Mouse (Mus musculus) naive thymus-derived CD4-positive, alpha-beta T cell, adult 2 months (primary cell): ENCODE data around the gene Camp.
A peak's percentile ranks its signal among the peaks of the same experiment; 100 is the strongest.
"Not testable (repeated sequence)": the region's sequence is repeated elsewhere in the genome, so short reads cannot be mapped to it uniquely, and the experiment has no call there.

Source experiments
- DNase-seq: peaks from one replicate; pipeline ENCODE4 v3.0.0-alpha.2; 2011; ENCODE audit warnings: low read depth

The Camp gene

GRCm38 (mm10) chr9:109850099-109850498 lies 682 bp upstream of the Camp start:
- no peak for DNase-seq

DNA sequence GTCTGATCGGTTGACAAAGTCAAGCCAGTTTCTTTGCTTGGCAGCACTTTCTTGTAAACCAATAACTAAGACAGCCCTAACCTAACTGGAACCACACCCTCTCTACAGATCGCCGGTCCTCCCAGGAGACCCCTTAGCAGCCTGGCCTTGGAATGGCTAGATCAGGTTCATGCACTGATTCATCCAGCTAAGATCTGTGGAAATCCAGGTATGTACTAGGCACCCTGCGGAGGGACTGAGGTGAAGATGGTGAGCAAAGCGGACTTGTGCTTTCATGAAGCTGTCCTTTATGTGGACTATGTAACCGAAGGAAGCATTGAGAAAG lies 16.4 kb downstream of the Camp start:
- DNase-seq = no peak

- peak; percentile 90 for DNase-seq
Observed at GRCm38 (mm10) chr9:109832391-109833087, 16.9 kb downstream of the Camp start, which contains the start of gene Nme6. TSS of gene Nme6 (plus strand) at chr9:109832749.

DNA sequence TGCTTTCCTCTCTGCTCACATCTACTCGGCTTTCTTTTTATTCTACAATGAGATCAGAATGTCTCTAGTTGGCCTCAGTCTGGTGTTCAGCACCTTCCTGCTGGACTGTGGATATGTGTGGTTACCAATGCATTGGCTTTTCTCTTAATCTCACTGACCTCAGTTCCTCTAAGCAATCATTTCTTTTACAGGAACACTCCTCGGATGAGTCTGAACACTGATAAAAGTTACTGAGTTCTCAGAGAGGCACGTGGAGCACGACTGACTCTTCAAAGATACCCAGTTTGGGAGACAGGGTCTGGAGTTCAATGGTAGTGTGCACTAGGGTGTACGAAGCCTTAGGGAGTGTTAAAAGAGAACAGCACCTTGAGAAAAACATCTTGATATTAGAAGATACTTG lies 23.2 kb downstream of the Camp start:
- no peak for DNase-seq

DNA sequence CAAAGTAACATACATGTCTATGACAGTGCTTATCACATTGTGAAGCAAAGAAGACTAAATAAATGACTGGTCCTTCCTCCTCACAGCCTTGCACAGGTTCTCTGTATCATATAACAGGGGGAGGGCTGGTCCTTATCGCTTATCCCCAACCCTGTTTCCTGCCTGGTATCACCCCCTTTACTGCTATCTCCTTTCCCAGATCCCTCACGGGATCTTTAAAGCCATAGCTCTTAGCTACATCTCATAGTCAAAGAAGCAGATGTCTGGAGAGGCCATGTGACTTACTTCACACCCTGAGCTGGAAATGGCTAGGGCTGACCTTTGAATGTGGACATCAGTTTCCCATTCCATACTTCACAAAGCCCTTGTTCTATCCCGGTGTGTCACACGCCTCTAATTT lies 23.7 kb downstream of the Camp start:
- DNase-seq = no peak

- DNase-seq = no peak
Observed at GRCm38 (mm10) chr9:109816341-109816740, 33.1 kb downstream of the Camp start.

- DNase-seq = no peak
Observed at GRCm38 (mm10) chr9:109813424-109813823, 36.0 kb downstream of the Camp start.

- no peak for DNase-seq
Observed at GRCm38 (mm10) chr9:109811980-109812379, 37.4 kb downstream of the Camp start, which contains the start of gene Spink8. TSS of gene Spink8 (plus strand) at chr9:109812280.

- no peak for DNase-seq
Observed at GRCm38 (mm10) chr9:109807898-109808297, 41.5 kb downstream of the Camp start.

DNA sequence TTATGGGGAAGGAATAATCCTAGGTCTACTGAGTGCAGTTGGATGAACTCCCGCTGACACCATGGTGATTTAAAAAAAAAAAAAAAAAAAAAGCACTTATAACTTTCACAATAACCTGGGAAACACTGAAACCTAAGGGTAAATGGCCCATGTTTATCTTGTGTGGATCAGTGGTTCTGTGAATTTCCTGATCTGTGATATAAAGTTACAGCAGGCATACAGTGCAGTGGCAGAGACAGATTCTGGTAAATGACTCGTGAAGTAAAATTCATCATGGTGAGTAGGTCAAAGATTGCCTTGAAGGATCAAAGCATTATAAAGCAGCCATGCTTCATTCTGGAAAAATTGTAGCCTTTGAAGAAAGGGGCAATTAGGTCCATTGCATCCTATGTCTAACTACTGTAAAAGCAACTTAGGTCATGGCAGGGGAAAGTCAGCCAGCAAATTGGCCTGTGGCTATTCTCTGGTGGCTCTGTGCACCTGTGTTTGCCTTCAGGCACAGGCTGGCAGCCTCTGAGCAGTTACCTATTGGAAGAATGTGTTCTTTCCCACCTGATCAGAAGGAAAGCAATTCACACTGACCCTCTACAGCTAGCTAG lies 42.6 kb downstream of the Camp start:
- DNase-seq = no peak

- DNase-seq = no peak
Observed at GRCm38 (mm10) chr9:109806260-109806659, 43.2 kb downstream of the Camp start.

DNA sequence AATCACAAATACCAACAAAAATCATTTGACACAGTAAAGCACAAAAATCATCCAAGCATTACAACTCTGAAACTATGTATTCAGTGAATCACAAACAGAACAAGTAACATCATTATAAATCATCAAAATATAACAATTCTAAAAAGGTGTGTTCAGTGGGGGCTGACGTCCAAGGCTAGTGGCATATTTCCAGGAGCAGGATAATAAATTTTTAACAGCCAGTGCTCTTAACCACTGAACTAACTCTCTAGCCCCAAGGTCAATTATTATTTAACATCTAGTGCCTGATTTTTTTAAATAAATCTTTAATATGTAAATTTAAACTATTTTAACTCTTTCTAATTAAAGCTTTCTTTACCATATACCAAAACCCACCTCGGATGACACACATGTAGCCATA lies 43.8 kb downstream of the Camp start:
- DNase-seq = not testable (repeated sequence)

- DNase-seq = peak; percentile 38
Observed at GRCm38 (mm10) chr9:109798051-109798450, 51.4 kb downstream of the Camp start.
